Mouse (Mus musculus): ENCODE data around the gene Zfp14. TPM values are rescaled to one million over a fixed set of nuclear protein-coding genes. Genes with fewer than 3 reads are reported as not detected.

Zfp14 gene
- polyA plus RNA-seq, 1 experiment = 1.4 TPM

DNA sequence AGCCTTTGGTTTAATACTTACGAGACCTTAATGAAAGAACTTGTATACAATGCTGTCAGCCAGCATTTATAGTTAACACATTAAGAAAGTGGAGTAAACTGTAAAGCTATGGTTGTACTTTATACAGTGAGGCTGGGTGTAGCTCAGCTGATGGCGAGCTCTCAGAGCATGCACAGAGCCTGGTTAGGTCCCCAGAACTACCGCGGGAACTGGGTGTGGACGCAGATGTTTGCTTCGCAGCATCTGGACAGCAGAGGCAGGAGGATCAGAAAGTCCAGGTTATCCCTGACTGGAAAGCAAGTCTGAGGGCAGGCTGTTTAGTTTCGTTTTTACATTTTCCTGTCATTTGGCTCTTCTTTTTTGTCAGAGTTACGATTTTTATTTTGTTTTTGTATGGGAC is 58.5 kb downstream of the Zfp14 start:
- Histone ChIP-seq H3K4me3 (ENCODE audit: control insufficient read depth, low read depth, low read length) (no peak overlapping the region), H3K27me3 (ENCODE audit: control insufficient read depth, insufficient read depth, low read length) (no peaks in the 10 kb centered on the region), H3K4me1 (ENCODE audit: control insufficient read depth, insufficient read depth, low read length) (no peaks in the 10 kb centered on the region), H3K27ac (ENCODE audit: control insufficient read depth, insufficient read depth, low read depth, low read length) (no peak overlapping the region), H3K36me3 (ENCODE audit: control insufficient read depth, insufficient read depth, low read length) (peaks cover 2% of the 10 kb centered on the region; the same call in 1 of the 2 replicates)
- no peak for TF ChIP-seq CTCF (IDR thresholded peaks at IDR 0.05; ENCODE audit: control insufficient read depth, insufficient read depth, insufficient replicate concordance, low read depth, low read length)
- no peak for TF ChIP-seq POLR2A (IDR thresholded peaks at IDR 0.05; ENCODE audit: control insufficient read depth, low read depth, low read length)

DNA sequence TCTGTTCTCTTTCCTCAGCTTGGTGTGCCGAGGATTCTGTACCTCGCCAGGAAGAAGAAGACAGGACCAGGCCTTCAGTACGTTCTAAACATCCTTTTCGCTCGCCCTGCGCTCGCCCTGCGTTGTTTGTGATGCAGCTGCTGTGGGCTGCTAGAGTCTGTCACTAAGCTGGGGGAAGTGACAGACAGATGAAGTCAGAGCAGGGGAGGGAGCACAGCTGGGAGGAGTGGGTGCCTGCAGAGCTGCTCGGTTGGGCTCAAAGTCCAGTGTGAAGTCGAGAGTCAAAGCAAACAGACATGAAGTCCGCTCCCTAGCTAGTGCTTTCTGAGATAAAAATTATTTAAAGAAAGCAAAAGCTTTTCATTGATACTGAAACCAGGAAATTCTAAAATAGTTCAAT is 62.1 kb downstream of the Zfp14 start:
- Histone ChIP-seq H3K27me3 (ENCODE audit: control insufficient read depth, insufficient read depth, low read length) (no peaks in the 10 kb centered on the region), H3K36me3 (ENCODE audit: control insufficient read depth, insufficient read depth, low read length) (peaks cover 2% of the 10 kb centered on the region; the same call in 1 of the 2 replicates), H3K27ac (ENCODE audit: control insufficient read depth, insufficient read depth, low read depth, low read length) (no peak overlapping the region), H3K4me3 (ENCODE audit: control insufficient read depth, low read depth, low read length) (no peak overlapping the region), H3K4me1 (ENCODE audit: control insufficient read depth, insufficient read depth, low read length) (no peaks in the 10 kb centered on the region)
- TF ChIP-seq POLR2A (IDR thresholded peaks at IDR 0.05; ENCODE audit: control insufficient read depth, low read depth, low read length) (no peak), CTCF (IDR thresholded peaks at IDR 0.05; ENCODE audit: control insufficient read depth, insufficient read depth, insufficient replicate concordance, low read depth, low read length) (no peak)

DNA sequence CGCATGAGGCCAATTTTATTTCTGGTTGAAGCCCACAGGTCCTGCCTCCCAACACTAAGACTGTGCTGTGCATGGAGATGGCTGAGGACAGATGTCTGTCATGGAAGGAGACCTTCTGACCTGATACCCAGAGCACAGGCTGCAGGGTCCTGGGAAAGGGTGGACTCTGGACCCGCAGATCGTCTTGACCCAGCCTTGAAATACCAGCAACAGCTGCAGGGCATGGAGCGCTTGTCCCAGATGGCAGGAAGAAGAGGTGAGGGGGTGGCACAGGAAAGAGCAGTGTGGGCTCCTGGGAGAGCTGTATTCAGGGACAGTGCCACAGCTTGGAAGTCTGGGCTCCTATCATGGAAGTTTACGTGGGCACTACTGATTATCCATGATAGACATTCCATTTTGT is 63.6 kb downstream of the Zfp14 start:
- Histone ChIP-seq H3K36me3 (ENCODE audit: control insufficient read depth, insufficient read depth, low read length) (peaks cover 2% of the 10 kb centered on the region; the same call in 1 of the 2 replicates), H3K27me3 (ENCODE audit: control insufficient read depth, insufficient read depth, low read length) (no peaks in the 10 kb centered on the region), H3K4me1 (ENCODE audit: control insufficient read depth, insufficient read depth, low read length) (peaks cover 2% of the 10 kb centered on the region; the same call in 1 of the 2 replicates), H3K4me3 (ENCODE audit: control insufficient read depth, low read depth, low read length) (no peak overlapping the region), H3K27ac (ENCODE audit: control insufficient read depth, insufficient read depth, low read depth, low read length) (no peak overlapping the region)
- no peak for TF ChIP-seq CTCF (IDR thresholded peaks at IDR 0.05; ENCODE audit: control insufficient read depth, insufficient read depth, insufficient replicate concordance, low read depth, low read length)
- TF ChIP-seq POLR2A (IDR thresholded peaks at IDR 0.05; ENCODE audit: control insufficient read depth, low read depth, low read length) = no peak

Other genes starting within 250 kb of the Zfp14 start
- 0.68 and 0.81 TPM in 2 replicates for gene Zfp790, start 235.3 kb downstream of the Zfp14 start, polyA plus RNA-seq (2012; rRNA removed)
- 0.55 and 1.2 TPM in 2 replicates for gene Zfp940, start 197.7 kb downstream of the Zfp14 start, polyA plus RNA-seq (2012; rRNA removed)
- 1.0 and 1.1 TPM in 2 replicates for gene Zfp420, start 191.4 kb downstream of the Zfp14 start, polyA plus RNA-seq (2012; rRNA removed)
- gene Zfp27, start 144.8 kb downstream of the Zfp14 start, polyA plus RNA-seq (2012; rRNA removed) = 0.95 and 1.6 TPM in 2 replicates
- 0.82 and 1.0 TPM in 2 replicates for gene Zfp383, start 143.2 kb downstream of the Zfp14 start, polyA plus RNA-seq (2012; rRNA removed)
- 0.60 and 0.93 TPM in 2 replicates for gene Zfp74, start 97.3 kb downstream of the Zfp14 start, polyA plus RNA-seq (2012; rRNA removed)
- gene Zfp568, start 67.4 kb downstream of the Zfp14 start, polyA plus RNA-seq (2012; rRNA removed) = 2.5 and 2.7 TPM in 2 replicates
- 0.65 and 0.67 TPM in 2 replicates for gene Zfp82, start 21.5 kb upstream of the Zfp14 start, polyA plus RNA-seq (2012; rRNA removed)
- not detected in 2 replicates for gene Gm26920, start 39.0 kb upstream of the Zfp14 start, polyA plus RNA-seq (2012; rRNA removed)
- gene Zfp566, start 39.1 kb upstream of the Zfp14 start, polyA plus RNA-seq (2012; rRNA removed) = 0.43 and 0.76 TPM in 2 replicates
- 5.7 and 8.9 TPM in 2 replicates for gene Zfp260, start 43.4 kb upstream of the Zfp14 start, polyA plus RNA-seq (2012; rRNA removed)
- 3.7 and 4.9 TPM in 2 replicates for gene Zfp382, start 70.6 kb upstream of the Zfp14 start, polyA plus RNA-seq (2012; rRNA removed)
- 5.8 and 6.4 TPM in 2 replicates for gene Zfp146, start 118.4 kb upstream of the Zfp14 start, polyA plus RNA-seq (2012; rRNA removed)
- 4.0 and 5.2 TPM in 2 replicates for gene Cox7a1, start 132.8 kb upstream of the Zfp14 start, polyA plus RNA-seq (2012; rRNA removed)
- 562 and 592 TPM in 2 replicates for gene Capns1, start 147.4 kb upstream of the Zfp14 start, polyA plus RNA-seq (2012; rRNA removed)
- gene Polr2i, start 180.6 kb upstream of the Zfp14 start, polyA plus RNA-seq (2012; rRNA removed) = 242 and 257 TPM in 2 replicates
- 65.7 and 66.2 TPM in 2 replicates for gene Tbcb, start 180.9 kb upstream of the Zfp14 start, polyA plus RNA-seq (2012; rRNA removed)
- gene Ovol3, start 184.3 kb upstream of the Zfp14 start, polyA plus RNA-seq (2012; rRNA removed) = 0.63 and 0.89 TPM in 2 replicates
- gene Thap8, start 228.7 kb upstream of the Zfp14 start, polyA plus RNA-seq (2012; rRNA removed) = 1.8 and 2.3 TPM in 2 replicates
- 713 and 754 TPM in 2 replicates for gene Wdr62, start 229.0 kb upstream of the Zfp14 start, polyA plus RNA-seq (2012; rRNA removed)
- gene Clip3, start 240.3 kb upstream of the Zfp14 start, polyA plus RNA-seq (2012; rRNA removed) = 4.8 and 6.6 TPM in 2 replicates